Mouse (Mus musculus) heart, embryonic 13.5 days (tissue): ENCODE data around the gene Ubald1. TPM values are rescaled to one million over a fixed set of nuclear protein-coding genes. Genes with fewer than 3 reads are reported as not detected.
A peak's percentile ranks its signal among the peaks of the same experiment; 100 is the strongest.

Experiments
- ATAC-seq: fragments of 200-750 bp; cut with Nextera tagmentation; 2 replicates; pipeline ENCODE4 v1.8.0; 2017; ENCODE audit warnings: moderate TSS enrichment; ENCODE audit not compliant: insufficient number of reproducible peaks, low FRiP score, low TSS enrichment; ENCODE audit errors: extremely low read depth
- H3K27ac ChIP-seq: fragments of 300-500 bp; sonication (generic); replicated peaks from 2 replicates; pipeline ENCODE4 v1.5.1; 2015; ENCODE audit warnings: moderate library complexity, mild to moderate bottlenecking, inconsistent platforms
- H3K27me3 ChIP-seq: fragments of 300-500 bp; sonication (generic); replicated peaks from 2 replicates; pipeline ENCODE4 v1.6.1; 2015; ENCODE audit warnings: mild to moderate bottlenecking, inconsistent platforms
- H3K36me3 ChIP-seq: fragments of 300-500 bp; sonication (generic); 2 replicates; pipeline ENCODE4 v1.6.1; 2015; ENCODE audit warnings: mild to moderate bottlenecking, inconsistent platforms
- H3K4me1 ChIP-seq: fragments of 300-500 bp; sonication (generic); 2 replicates; pipeline ENCODE4 v1.6.1; 2015; ENCODE audit warnings: inconsistent platforms
- H3K4me2 ChIP-seq: fragments of 300-500 bp; sonication (generic); 2 replicates; pipeline ENCODE4 v1.6.1; 2015; ENCODE audit warnings: inconsistent platforms, mild to moderate bottlenecking, moderate library complexity
- H3K4me3 ChIP-seq: fragments of 300-500 bp; sonication (generic); 2 replicates; pipeline ENCODE4 v1.5.1; 2015; ENCODE audit warnings: moderate library complexity, mild to moderate bottlenecking, inconsistent platforms
- H3K9ac ChIP-seq: fragments of 300-500 bp; sonication (generic); 2 replicates; pipeline ENCODE4 v1.6.1; 2015; ENCODE audit warnings: inconsistent platforms, mild to moderate bottlenecking, moderate library complexity
- H3K9me3 ChIP-seq: fragments of 300-500 bp; sonication (generic); 2 replicates; pipeline ENCODE4 v1.6.1; 2016; ENCODE audit warnings: inconsistent platforms
- WGBS: fragments of 180-500 bp; shearing (Covaris S2); methylation state at CpG from one replicate; pipeline ENCODE4 v1.1.7; 2015; ENCODE audit warnings: mixed read lengths; 5-methylcytosine and 5-hydroxymethylcytosine counted together
- polyA plus RNA-seq: library from polyadenylated mRNA; unstranded; fragments of >200 nt; fragmentation: Nextera tagmentation; extraction: Ambion mirVana; gene quantifications from 2 replicates; pipeline ENCODE4 v1.2.1, GENCODE M21; 2015

Ubald1 gene
- polyA plus RNA-seq, 1 experiment from 2014 or later, result 26.6 TPM

DNA sequence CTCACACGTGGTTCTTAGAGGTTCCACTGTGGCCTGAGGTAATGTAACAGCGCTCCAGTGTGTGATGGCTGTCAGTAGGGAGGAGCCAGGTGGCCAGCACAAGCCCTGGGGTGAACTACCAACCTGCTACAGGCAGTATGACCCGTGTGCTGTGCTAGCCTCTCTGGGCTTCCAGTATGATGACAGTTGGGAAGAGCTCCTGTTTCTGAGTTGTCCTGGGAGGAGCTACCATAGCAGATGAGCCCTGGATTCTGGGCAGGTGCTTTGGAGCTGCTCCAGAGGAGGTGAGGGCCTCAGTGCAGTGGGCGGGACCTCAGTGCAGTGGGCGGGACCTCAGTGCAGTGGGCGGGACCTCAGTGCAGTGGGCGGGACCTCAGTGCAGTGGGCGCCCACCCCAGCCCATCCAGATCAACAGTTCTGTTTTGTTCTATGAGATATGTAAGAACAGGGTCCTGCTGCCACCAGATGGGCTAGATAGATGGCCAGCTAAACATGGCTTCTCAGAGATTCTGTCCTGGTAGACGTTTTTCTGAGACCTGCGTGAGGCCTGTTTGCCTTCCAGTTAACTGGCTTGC, 32.0 kb upstream of the Ubald1 start:
- no peak overlapping the region for H3K4me3 ChIP-seq

GRCm38 (mm10) chr16:4910758-4911157, 30.6 kb upstream of the Ubald1 start:
- H3K36me3 ChIP-seq, result peaks cover 77% of the 10 kb centered on the region

More for the DNA sequence above, 32.0 kb upstream of the Ubald1 start:
- Histone ChIP-seq H3K4me1 (peaks cover 26% of the 10 kb centered on the region), H3K9me3 (no peaks in the 10 kb centered on the region), H3K27me3 (no peaks in the 10 kb centered on the region), H3K9ac (peak overlapping the region; percentile 16; the same call in 1 of the 2 replicates), H3K36me3 (peaks cover 89% of the 10 kb centered on the region), H3K4me2 (no peak overlapping the region), H3K27ac (peak overlapping the region; percentile 78)
- no peak for ATAC-seq
- 73% methylated on average over 10 of the region's 10 CpGs for WGBS

DNA sequence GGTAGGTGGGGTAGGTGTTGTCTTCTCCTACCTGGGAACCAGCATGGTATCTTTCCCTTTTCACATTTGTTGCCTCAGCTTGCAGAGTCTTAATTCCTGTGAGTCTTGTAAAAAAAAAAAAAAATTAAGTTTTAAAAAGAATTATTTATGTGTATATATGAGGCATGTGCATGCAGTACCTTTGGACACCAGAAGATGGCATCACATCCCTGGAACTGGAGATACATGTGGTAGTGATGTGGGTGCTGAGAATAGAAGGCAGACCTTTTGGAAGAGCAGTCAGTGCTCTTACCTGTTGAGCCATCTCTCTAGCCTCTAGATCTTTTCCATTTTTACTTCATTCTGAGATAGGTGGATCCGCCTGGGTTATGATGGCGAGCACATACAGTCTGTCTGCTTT, 29.6 kb upstream of the Ubald1 start:
- Histone ChIP-seq H3K4me2 (no peak overlapping the region), H3K9ac (no peak overlapping the region), H3K4me3 (no peak overlapping the region), H3K27me3 (no peaks in the 10 kb centered on the region), H3K4me1 (peaks cover 25% of the 10 kb centered on the region), H3K9me3 (no peaks in the 10 kb centered on the region), H3K27ac (no peak overlapping the region), H3K36me3 (peaks cover 69% of the 10 kb centered on the region)
- 93% methylated on average over 2 of the region's 2 CpGs for WGBS
- no peak for ATAC-seq

More at GRCm38 (mm10) chr16:4910758-4911157, 30.6 kb upstream of the Ubald1 start:
- Histone ChIP-seq H3K27me3 (no peaks in the 10 kb centered on the region), H3K4me2 (no peak overlapping the region), H3K4me3 (no peak overlapping the region), H3K27ac (no peak overlapping the region), H3K9ac (no peak overlapping the region), H3K4me1 (peaks cover 21% of the 10 kb centered on the region), H3K9me3 (no peaks in the 10 kb centered on the region)
- WGBS, result 96% methylated on average over 8 of the region's 8 CpGs
- no peak for ATAC-seq

GRCm38 (mm10) chr16:4907972-4908371, 27.9 kb upstream of the Ubald1 start:
- Histone ChIP-seq H3K4me3 (no peak overlapping the region), H3K9me3 (no peaks in the 10 kb centered on the region), H3K9ac (no peak overlapping the region), H3K27me3 (no peaks in the 10 kb centered on the region), H3K4me2 (no peak overlapping the region), H3K36me3 (peaks cover 60% of the 10 kb centered on the region), H3K4me1 (peaks cover 23% of the 10 kb centered on the region), H3K27ac (no peak overlapping the region)
- no peak for ATAC-seq
- 58% methylated on average over 4 of the region's 5 CpGs for WGBS

GRCm38 (mm10) chr16:4907386-4907785, 27.3 kb upstream of the Ubald1 start:
- H3K9me3 ChIP-seq, result no peaks in the 10 kb centered on the region
- WGBS, result 77% methylated on average over 2 of the region's 2 CpGs
- H3K27me3 ChIP-seq, result no peaks in the 10 kb centered on the region
- peaks cover 54% of the 10 kb centered on the region for H3K36me3 ChIP-seq
- no peak overlapping the region for H3K27ac ChIP-seq
- ATAC-seq, result no peak
- no peak overlapping the region for H3K4me2 ChIP-seq
- H3K9ac ChIP-seq, result no peak overlapping the region
- peaks cover 20% of the 10 kb centered on the region for H3K4me1 ChIP-seq
- H3K4me3 ChIP-seq, result no peak overlapping the region

GRCm38 (mm10) chr16:4906559-4906958, 26.4 kb upstream of the Ubald1 start:
- ATAC-seq, result no peak
- Histone ChIP-seq H3K27me3 (no peaks in the 10 kb centered on the region), H3K27ac (no peak overlapping the region), H3K36me3 (peaks cover 45% of the 10 kb centered on the region), H3K4me1 (peaks cover 27% of the 10 kb centered on the region), H3K9ac (no peak overlapping the region), H3K4me3 (no peak overlapping the region), H3K4me2 (no peak overlapping the region), H3K9me3 (no peaks in the 10 kb centered on the region)

GRCm38 (mm10) chr16:4905591-4905990, 25.5 kb upstream of the Ubald1 start:
- Histone ChIP-seq H3K36me3 (peaks cover 44% of the 10 kb centered on the region), H3K4me2 (no peak overlapping the region), H3K27ac (no peak overlapping the region), H3K27me3 (no peaks in the 10 kb centered on the region), H3K4me1 (peaks cover 35% of the 10 kb centered on the region), H3K9ac (no peak overlapping the region), H3K9me3 (no peaks in the 10 kb centered on the region), H3K4me3 (no peak overlapping the region)
- ATAC-seq, result no peak
- WGBS, result 38% methylated on average over 1 of the region's 1 CpGs

DNA sequence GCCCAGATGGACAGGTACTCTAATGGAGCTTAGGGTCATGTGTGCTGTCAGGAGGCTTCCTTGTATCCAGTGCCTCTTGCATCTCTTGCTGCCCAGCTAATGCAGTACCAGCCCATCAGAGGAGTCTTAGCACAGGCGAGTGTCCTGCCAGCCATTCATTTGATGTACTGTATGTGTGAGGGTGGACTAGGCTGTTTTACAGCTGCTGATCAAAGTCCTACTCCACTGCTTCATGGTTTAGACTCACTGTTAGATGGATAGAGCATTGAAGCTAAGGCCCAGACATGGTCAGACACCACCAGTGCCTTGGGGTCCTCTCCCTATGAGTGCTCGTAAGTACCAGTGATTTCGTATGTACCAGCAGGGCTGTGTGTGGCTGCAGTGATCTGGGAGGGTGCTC, 24.8 kb upstream of the Ubald1 start:
- H3K36me3 ChIP-seq, result peaks cover 37% of the 10 kb centered on the region
- H3K4me1 ChIP-seq, result peaks cover 39% of the 10 kb centered on the region
- WGBS, result 79% methylated on average over 3 of the region's 3 CpGs
- no peak overlapping the region for H3K4me3 ChIP-seq
- no peaks in the 10 kb centered on the region for H3K9me3 ChIP-seq
- H3K27me3 ChIP-seq, result no peaks in the 10 kb centered on the region
- no peak overlapping the region for H3K9ac ChIP-seq
- no peak overlapping the region for H3K4me2 ChIP-seq
- H3K27ac ChIP-seq, result no peak overlapping the region
- ATAC-seq, result no peak

DNA sequence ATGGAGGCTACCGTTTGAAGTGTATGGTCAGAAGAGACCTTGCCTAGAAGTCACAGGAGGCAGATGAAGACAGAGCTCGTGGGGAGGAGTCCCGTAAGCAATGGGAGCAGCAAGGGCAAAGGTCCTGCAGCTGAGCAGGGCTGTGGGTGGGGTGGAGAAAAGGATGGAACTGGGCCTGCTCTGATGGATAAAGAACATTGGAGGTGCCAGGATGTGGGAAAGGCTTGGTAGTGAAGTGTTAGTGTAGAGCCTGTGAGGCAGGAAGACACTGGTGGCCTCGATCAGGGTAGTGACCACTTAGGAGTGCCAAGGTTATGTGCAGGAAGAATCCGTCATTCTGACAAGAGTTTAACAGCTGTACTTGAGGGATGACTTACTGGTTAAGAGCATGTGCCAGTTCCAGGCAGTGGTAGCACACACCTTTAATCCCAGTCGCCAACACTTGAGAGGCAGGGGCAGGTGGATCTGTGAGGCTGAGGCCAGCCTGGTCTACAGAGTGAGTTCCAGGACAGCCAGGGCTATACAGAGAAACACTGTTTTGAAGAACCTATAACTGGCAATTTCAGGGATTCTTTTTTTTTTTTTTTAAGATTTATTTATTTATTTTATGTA, 23.5 kb upstream of the Ubald1 start:
- no peak overlapping the region for H3K27ac ChIP-seq
- WGBS, result 71% methylated on average over 6 of the region's 6 CpGs
- no peaks in the 10 kb centered on the region for H3K27me3 ChIP-seq
- no peak overlapping the region for H3K9ac ChIP-seq
- H3K9me3 ChIP-seq, result no peaks in the 10 kb centered on the region
- no peak overlapping the region for H3K4me3 ChIP-seq
- H3K4me2 ChIP-seq, result no peak overlapping the region
- peaks cover 24% of the 10 kb centered on the region for H3K36me3 ChIP-seq
- H3K4me1 ChIP-seq, result peaks cover 45% of the 10 kb centered on the region
- ATAC-seq, result no peak

DNA sequence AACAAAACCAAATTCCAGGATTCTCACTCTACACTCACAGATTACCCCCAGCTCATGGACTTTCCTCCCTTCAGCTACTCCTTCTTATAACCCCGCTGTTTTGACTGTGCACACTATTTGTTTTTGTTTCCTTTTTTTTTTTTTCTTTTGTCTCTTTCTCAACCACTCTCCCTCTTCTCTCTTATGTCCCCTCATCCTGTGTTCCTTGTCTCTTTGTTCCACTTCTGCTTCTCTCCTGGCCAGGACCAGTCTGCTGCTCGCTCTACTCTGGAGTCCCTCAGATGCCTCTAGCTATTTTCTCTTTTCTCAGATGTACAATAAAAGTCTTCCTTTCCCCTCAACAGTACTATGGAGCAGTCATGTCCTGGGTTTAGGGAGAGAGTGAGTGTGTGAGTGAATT, 22.3 kb upstream of the Ubald1 start:
- 0 out of 2 replicates have a peak overlapping the region, but pooled peaks have one; percentile 13 for H3K27ac ChIP-seq

DNA sequence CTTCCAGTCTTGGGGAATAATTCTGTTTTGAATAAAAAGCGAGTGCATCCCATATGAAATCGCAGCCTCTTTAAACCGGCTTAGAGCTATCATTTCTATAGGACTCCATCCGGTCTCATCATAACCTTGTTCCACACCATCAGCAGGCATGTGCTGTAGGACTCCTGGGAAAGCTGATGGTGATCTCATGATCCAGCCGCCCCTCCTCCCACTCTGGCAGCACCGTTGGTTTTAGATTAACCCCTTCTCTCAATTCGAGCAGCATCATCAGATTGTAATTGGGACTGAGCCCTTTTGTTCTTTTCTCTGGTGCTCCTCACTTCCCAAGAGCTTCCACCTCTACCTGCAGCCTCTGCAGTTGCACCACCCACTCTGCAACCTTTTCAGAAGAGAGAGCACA, 21.1 kb upstream of the Ubald1 start:
- H3K27ac ChIP-seq, result no peak overlapping the region
- H3K9me3 ChIP-seq, result no peaks in the 10 kb centered on the region
- no peak overlapping the region for H3K4me3 ChIP-seq
- H3K36me3 ChIP-seq, result peaks cover 8% of the 10 kb centered on the region; the same call in 1 of the 2 replicates
- H3K27me3 ChIP-seq, result no peaks in the 10 kb centered on the region
- H3K4me2 ChIP-seq, result no peak overlapping the region
- no peak for ATAC-seq
- H3K4me1 ChIP-seq, result peaks cover 62% of the 10 kb centered on the region
- 57% methylated on average over 7 of the region's 7 CpGs for WGBS
- H3K9ac ChIP-seq, result no peak overlapping the region

More for the DNA sequence above, 22.3 kb upstream of the Ubald1 start:
- H3K4me3 ChIP-seq, result no peak overlapping the region
- H3K9me3 ChIP-seq, result no peaks in the 10 kb centered on the region
- 74% methylated on average over 2 of the region's 2 CpGs for WGBS
- peaks cover 12% of the 10 kb centered on the region for H3K36me3 ChIP-seq
- no peaks in the 10 kb centered on the region for H3K27me3 ChIP-seq
- ATAC-seq, result no peak
- H3K4me2 ChIP-seq, result no peak overlapping the region
- H3K9ac ChIP-seq, result 0 out of 2 replicates have a peak overlapping the region, but pooled peaks have one; percentile 17
- H3K4me1 ChIP-seq, result peaks cover 50% of the 10 kb centered on the region

DNA sequence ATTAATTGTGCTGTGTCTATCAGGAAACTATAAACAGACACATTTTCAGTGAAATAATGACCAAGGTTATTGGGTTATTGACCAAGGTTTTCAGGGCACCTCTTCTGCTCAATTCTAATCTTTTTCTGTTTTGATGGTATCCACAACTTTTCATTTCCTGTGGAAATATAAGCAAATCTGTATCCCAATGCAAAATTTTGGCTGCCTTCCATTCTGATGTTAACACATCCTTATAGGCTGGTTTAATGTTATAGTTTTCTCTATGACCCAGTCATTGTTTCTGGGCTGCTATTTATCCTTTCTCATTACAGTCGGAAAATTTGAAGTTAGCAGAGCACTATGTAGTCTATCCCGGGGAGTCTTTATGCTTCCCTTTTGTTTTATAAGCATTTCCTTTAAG, 19.6 kb upstream of the Ubald1 start:
- Histone ChIP-seq H3K9ac (no peak overlapping the region), H3K36me3 (peaks cover 8% of the 10 kb centered on the region; the same call in 1 of the 2 replicates), H3K27me3 (no peaks in the 10 kb centered on the region), H3K4me2 (no peak overlapping the region), H3K4me1 (peaks cover 66% of the 10 kb centered on the region), H3K9me3 (no peaks in the 10 kb centered on the region), H3K4me3 (no peak overlapping the region), H3K27ac (peak overlapping the region; percentile 2; the same call in 1 of the 2 replicates)
- WGBS, result 64% methylated on average over 2 of the region's 2 CpGs
- ATAC-seq, result no peak
